Mouse (Mus musculus) limb, embryonic 14.5 days (tissue): ENCODE measurements around the gene Adamts6. TPM values are rescaled to one million over a fixed set of nuclear protein-coding genes. Genes with fewer than 3 reads are reported as not detected.

Source experiments
- ATAC-seq: fragments of 200-750 bp; cut with Nextera tagmentation; 2 replicates; pipeline ENCODE4 v1.8.0; 2017; ENCODE audit warnings: low read depth, moderate number of reproducible peaks, moderate TSS enrichment; ENCODE audit not compliant: low FRiP score
- DNase-seq: peaks from one replicate; pipeline ENCODE4 v3.0.0-alpha.2; 2015; ENCODE audit warnings: low spot score
- H3K27ac ChIP-seq: fragments of 300-500 bp; sonication (generic); replicated peaks from 2 replicates; pipeline ENCODE4 v1.5.1; 2014; ENCODE audit warnings: low read depth, mild to moderate bottlenecking, low read length, moderate library complexity, mixed read lengths
- H3K27me3 ChIP-seq: fragments of 300-500 bp; sonication (generic); 2 replicates; pipeline ENCODE4 v1.6.1; 2014; ENCODE audit warnings: low read length, mixed read lengths; ENCODE audit not compliant: control insufficient read depth, insufficient read depth
- H3K36me3 ChIP-seq: fragments of 300-500 bp; sonication (generic); 2 replicates; pipeline ENCODE4 v1.6.1; 2014; ENCODE audit warnings: mild to moderate bottlenecking, low read length, moderate library complexity, mixed read lengths; ENCODE audit not compliant: control insufficient read depth, insufficient read depth
- H3K4me1 ChIP-seq: fragments of 300-500 bp; sonication (generic); 2 replicates; pipeline ENCODE4 v1.6.1; 2014; ENCODE audit warnings: antibody characterized with exemption, low read length, mixed read lengths; ENCODE audit not compliant: control insufficient read depth, insufficient read depth
- H3K4me2 ChIP-seq: fragments of 300-500 bp; sonication (generic); replicated peaks from 2 replicates; pipeline ENCODE4 v1.6.1; 2014; ENCODE audit warnings: low read depth, mild to moderate bottlenecking, low read length, moderate library complexity; ENCODE audit not compliant: severe bottlenecking
- H3K4me3 ChIP-seq: fragments of 300-500 bp; sonication (generic); replicated peaks from 2 replicates; pipeline ENCODE4 v1.5.1; 2014; ENCODE audit warnings: low read length
- H3K9ac ChIP-seq: fragments of 300-500 bp; sonication (generic); 2 replicates; pipeline ENCODE4 v1.6.1; 2014; ENCODE audit warnings: mild to moderate bottlenecking, low read depth, low read length, moderate library complexity; ENCODE audit not compliant: severe bottlenecking
- H3K9me3 ChIP-seq: fragments of 300-500 bp; sonication (generic); 2 replicates; pipeline ENCODE4 v1.6.1; 2016; ENCODE audit warnings: low read length; ENCODE audit not compliant: control insufficient read depth
- POLR2A ChIP-seq: fragments of 200-500 bp; IDR thresholded peaks from 2 replicates; pipeline ENCODE4 v1.8.0; 2012; ENCODE audit warnings: inconsistent platforms, mild to moderate bottlenecking, moderate library complexity, borderline replicate concordance; ENCODE audit not compliant: insufficient read depth, insufficient read length; ENCODE audit errors: extremely low read depth
- WGBS: fragments of 180-500 bp; shearing (Covaris S2); extraction: QIAGEN DNeasy Blood & Tissue Kit; methylation state at CpG from one replicate; pipeline ENCODE4 v1.1.7; 2014; 5-methylcytosine and 5-hydroxymethylcytosine counted together
- polyA plus RNA-seq, 2 experiments: library from polyadenylated mRNA; depleted of rRNA in 1 of 2; stranded (reverse) in 1 of 2; unstranded in 1 of 2; fragments of >200 nt; fragmentation: Nextera tagmentation in 1 of 2; extraction: Ambion mirVana in 1 of 2; gene quantifications; 2 replicates each; pipeline versions ENCODE4 v1.2.1 to v1.2.3; 2012 to 2014

Gene Adamts6
- polyA plus RNA-seq, 2 experiments, result 5.0 to 13.8 TPM

DNA sequence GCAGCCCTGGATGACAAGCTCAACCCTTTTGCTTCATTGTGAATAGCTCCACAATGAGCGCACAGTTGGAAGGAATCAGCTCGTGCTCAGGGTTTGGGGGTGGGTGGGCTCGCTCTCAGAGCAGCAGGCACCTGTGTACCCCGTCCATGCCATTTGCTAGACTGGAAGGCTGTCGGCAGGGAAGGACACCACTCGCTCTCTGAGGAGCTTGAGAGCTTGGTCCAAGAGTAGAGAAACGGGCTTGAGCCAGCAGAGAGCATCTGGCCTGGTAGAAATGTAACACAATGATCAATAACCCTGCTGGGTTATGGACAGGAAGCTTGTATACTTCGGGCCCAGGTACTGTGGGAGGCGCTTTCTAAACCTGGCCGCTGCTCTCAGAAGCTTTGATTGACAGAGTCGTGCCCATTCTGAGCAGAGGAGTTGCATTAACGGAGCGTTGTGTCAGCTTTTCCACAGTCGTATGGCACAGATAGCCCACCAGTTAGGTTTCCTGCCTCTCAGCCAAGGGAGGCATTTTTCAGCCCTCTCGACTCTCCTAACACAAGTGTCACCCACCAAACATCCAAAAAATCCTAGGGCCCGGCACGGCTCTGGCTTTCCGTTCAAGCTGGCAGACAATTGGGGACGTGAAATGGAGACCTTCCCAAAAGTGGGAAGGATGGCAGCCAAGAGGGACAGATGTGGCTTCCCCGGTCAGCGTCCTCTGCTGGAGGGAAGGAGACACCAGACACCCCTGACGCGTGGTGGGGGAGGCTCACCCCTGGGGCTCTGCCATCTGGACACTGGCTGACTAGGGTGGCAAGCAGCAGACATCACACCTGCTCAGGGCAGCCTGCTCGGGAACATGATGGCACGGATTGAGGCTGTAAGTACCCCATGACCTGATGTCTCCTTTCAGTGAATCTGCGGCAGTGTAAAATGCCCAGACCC lies 222.2 kb downstream of the Adamts6 start:
- H3K9me3 ChIP-seq, result no peaks in the 10 kb centered on the region
- no peaks in the 10 kb centered on the region for H3K4me1 ChIP-seq
- H3K27me3 ChIP-seq, result no peaks in the 10 kb centered on the region
- ATAC-seq (no peak), DNase-seq (no peak)
- no peak for TF ChIP-seq POLR2A
- no peaks in the 10 kb centered on the region for H3K36me3 ChIP-seq
- WGBS, result 72% methylated on average over 26 of the region's 26 CpGs
- H3K27ac ChIP-seq, result no peak overlapping the region
- H3K9ac ChIP-seq, result no peak overlapping the region
- no peak overlapping the region for H3K4me3 ChIP-seq
- H3K4me2 ChIP-seq, result no peak overlapping the region

DNA sequence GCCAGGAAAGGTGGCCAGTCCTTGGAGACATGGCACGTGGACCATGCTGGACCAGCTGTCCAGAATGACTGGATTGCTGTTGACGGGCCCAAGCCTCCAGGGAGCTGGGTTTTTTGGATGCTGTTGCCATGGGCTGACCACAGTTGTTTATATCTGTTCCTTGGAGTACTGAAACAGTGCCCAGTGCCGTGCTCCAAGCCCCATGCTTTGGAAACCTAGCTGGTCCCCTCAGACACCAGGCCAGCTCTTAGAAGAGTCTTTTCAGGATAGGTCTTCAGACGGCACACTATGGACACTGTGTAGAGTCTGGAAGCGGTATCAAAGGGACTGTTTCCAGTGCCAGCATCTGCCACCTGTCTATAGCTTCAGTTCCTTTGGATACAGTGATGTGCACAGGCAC lies 223.1 kb downstream of the Adamts6 start:
- Histone ChIP-seq H3K36me3 (no peaks in the 10 kb centered on the region), H3K4me2 (no peak overlapping the region), H3K9me3 (no peaks in the 10 kb centered on the region), H3K4me3 (no peak overlapping the region), H3K9ac (no peak overlapping the region), H3K27ac (no peak overlapping the region), H3K27me3 (no peaks in the 10 kb centered on the region), H3K4me1 (no peaks in the 10 kb centered on the region)
- no peak for TF ChIP-seq POLR2A
- ATAC-seq, result no peak
- no peak for DNase-seq
- 92% methylated on average over 5 of the region's 5 CpGs for WGBS

DNA sequence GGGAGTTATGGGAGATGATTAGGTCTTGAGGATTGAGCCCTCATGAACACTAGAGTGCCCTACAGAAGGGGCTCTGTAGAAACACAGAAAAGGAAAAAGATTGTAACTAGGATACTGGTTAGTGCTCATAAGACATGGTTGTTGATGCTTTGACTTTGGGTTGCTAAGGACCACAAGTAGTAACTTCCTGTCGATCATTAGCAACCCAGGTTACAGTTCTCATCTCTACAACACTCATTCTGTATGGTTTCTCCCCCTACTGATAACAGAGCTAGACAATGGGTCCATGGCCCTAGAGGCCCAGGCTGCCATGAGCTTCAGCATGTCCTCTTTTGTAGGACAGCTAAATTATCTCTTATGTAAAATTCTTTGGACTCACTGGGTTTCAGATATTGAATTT lies 227.4 kb downstream of the Adamts6 start:
- Histone ChIP-seq H3K27me3 (no peaks in the 10 kb centered on the region), H3K4me3 (no peak overlapping the region), H3K36me3 (no peaks in the 10 kb centered on the region), H3K4me2 (no peak overlapping the region), H3K27ac (no peak overlapping the region), H3K4me1 (peaks cover 15% of the 10 kb centered on the region), H3K9me3 (no peaks in the 10 kb centered on the region), H3K9ac (no peak overlapping the region)
- no peak for ATAC-seq
- no peak for DNase-seq
- WGBS, result 87% methylated on average over 1 of the region's 1 CpGs
- no peak for TF ChIP-seq POLR2A

DNA sequence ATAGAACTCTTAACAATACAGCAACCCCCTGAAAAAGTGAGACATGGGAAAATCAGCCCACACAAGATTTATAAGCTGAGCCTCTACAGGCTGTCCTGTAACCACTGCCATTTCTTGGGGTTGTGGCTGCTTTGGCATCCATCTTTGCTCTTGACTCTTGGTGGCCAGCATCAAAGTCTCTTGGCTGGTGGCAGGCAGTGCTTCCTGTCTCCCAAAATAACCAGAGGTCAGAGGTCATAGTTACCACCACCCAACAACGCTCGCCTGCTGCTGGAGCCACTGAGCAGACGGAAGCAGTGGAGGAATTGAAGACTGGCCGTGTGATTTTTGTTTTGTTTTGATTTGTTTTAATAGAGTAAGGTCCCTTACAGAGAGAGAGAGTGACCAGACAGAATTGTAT lies 228.5 kb downstream of the Adamts6 start:
- Histone ChIP-seq H3K36me3 (no peaks in the 10 kb centered on the region), H3K4me1 (peaks cover 15% of the 10 kb centered on the region), H3K4me2 (no peak overlapping the region), H3K4me3 (no peak overlapping the region), H3K27me3 (no peaks in the 10 kb centered on the region), H3K9ac (no peak overlapping the region), H3K9me3 (no peaks in the 10 kb centered on the region), H3K27ac (no peak overlapping the region)
- ATAC-seq (no peak), DNase-seq (no peak)
- TF ChIP-seq POLR2A, result no peak
- WGBS, result 66% methylated on average over 4 of the region's 4 CpGs

DNA sequence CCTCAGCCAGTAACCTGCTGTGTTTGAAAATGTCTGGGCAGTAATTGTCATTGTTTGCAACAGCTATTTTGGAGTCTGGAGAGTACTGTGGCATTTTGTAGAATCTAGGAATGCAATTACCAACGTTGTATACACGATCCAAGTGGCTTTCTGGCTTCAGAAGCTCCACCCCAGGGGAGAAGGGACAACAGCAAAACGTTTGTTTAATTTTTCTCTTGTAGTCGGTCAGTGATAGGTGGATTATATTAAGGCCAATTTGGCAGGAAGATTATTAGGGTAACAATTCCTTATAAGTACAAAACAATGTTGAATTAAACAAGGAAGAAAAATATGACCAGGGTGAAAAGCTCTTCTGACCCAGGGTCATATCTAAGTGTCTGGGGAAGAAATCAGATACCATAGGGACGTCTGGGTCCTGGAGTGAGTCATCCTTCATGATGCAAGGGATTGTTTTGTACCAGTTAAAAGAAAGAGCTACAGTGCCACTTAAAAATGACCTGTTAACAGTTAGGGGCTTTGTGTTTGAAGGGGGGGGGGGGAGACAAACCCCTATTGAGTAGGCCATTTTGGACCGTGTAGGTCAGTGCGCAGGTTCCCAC lies 229.2 kb downstream of the Adamts6 start:
- ATAC-seq, result no peak
- no peak for TF ChIP-seq POLR2A

More for the DNA sequence above, 229.2 kb downstream of the Adamts6 start:
- Histone ChIP-seq H3K27ac (no peak overlapping the region), H3K27me3 (no peaks in the 10 kb centered on the region), H3K9ac (no peak overlapping the region), H3K9me3 (no peaks in the 10 kb centered on the region), H3K4me3 (no peak overlapping the region), H3K4me1 (peaks cover 15% of the 10 kb centered on the region), H3K36me3 (no peaks in the 10 kb centered on the region), H3K4me2 (no peak overlapping the region)
- DNase-seq, result no peak
- WGBS, result 46% methylated on average over 7 of the region's 7 CpGs
